18 mouse cellular contexts compared by ENCODE assay signal in the genomic region with DNA sequence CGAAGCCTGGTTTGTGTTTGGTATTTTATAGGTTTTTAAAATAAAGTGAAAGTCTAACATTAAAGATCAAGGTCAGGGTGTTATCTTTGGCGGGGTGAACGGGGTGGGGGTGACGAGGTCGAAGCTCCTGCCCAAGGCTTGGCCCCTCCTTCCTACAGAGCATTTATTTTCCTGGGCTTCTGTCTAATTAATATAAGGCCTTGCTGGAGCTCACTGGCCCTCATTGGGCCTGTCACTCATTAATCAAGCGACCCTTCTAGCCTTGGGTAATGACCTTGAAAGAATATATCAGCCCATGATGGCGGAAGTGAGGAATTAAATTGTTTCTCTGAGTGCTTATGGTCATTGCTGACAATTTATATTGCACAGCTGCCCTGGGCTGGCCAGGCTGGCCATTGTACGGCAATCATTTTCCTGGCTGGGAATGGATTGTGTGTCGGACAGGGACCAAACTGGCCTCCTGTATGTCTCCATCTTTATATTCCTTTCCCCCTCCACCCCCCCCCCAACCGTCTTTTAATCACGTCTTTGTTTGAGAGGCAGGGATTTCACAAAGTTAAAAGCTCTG.
DNase-seq lines count a peak whose midpoint lies in the region; ATAC-seq lines count a peak whose summit lies in the region.
"Had no signal": no experiment of that assay in that cellular context is flagged by ENCODE, and none has a peak within 500 bp of the region (broad histone marks: within the 10 kb centered on the region; RNA-seq: fewer than 3 reads in every experiment).

No protein-coding gene starts in this region.

- H3K4me2 ChIP-seq in kidney, embryonic 14.5 days (replicated peaks; ENCODE audit: low read depth, low read length): no peak overlapping the region
- H3K4me2 ChIP-seq in neural tube, embryonic 15.5 days: no peak overlapping the region
- no peak overlapping the region for H3K4me2 ChIP-seq in hindbrain, embryonic 12.5 days (replicated peaks)
- H3K4me2 ChIP-seq: limb, embryonic 12.5 days; liver, embryonic 15.5 days; neural tube, embryonic 13.5 days had no signal

- no peak for DNase-seq in kidney, adult 18-20 months
- peak; percentile 46 for DNase-seq in neural tube, embryonic 10.5 days (ENCODE audit: extremely low spot score, low spot score)
- peak; percentile 2 for DNase-seq in retina, postnatal 7 days (ENCODE audit: low read depth, low spot score)
- no peak for DNase-seq in urinary bladder, postnatal 10 days (ENCODE audit: low spot score)
- no peak for DNase-seq in frontal cortex, adult 2 months (ENCODE audit: extremely low spot score in 1 of 2, low spot score in 1 of 2)
- DNase-seq: cerebellum, postnatal 25 days; layer of hippocampus, adult 9-11 months; lung, postnatal 36 days; right cerebral cortex, adult 18-20 months had no signal

- H3K36me3 ChIP-seq in kidney, embryonic 14.5 days (ENCODE audit: control insufficient read depth, insufficient read depth, low read length): no peaks in the 10 kb centered on the region
- no peaks in the 10 kb centered on the region for H3K36me3 ChIP-seq in neural tube, embryonic 15.5 days
- H3K36me3 ChIP-seq in hindbrain, embryonic 12.5 days: no peaks in the 10 kb centered on the region
- H3K36me3 ChIP-seq: limb, embryonic 12.5 days; liver, embryonic 15.5 days; neural tube, embryonic 13.5 days had no signal

- H3K4me3 ChIP-seq in kidney, embryonic 14.5 days (ENCODE audit: low read length): no peak overlapping the region
- no peak overlapping the region for H3K4me3 ChIP-seq in neural tube, embryonic 15.5 days (replicated peaks)
- H3K4me3 ChIP-seq in hindbrain, embryonic 12.5 days: no peak overlapping the region
- H3K4me3 ChIP-seq: limb, embryonic 12.5 days; liver, embryonic 15.5 days; neural tube, embryonic 13.5 days had no signal

- H3K27me3 ChIP-seq in kidney, embryonic 14.5 days (ENCODE audit: control insufficient read depth, insufficient read depth, low read length): no peaks in the 10 kb centered on the region
- H3K27me3 ChIP-seq in neural tube, embryonic 15.5 days (replicated peaks): no peaks in the 10 kb centered on the region
- H3K27me3 ChIP-seq in hindbrain, embryonic 12.5 days: no peaks in the 10 kb centered on the region
- H3K27me3 ChIP-seq: CH12.LX; limb, embryonic 12.5 days; liver, embryonic 15.5 days; neural tube, embryonic 13.5 days had no signal

- WGBS in kidney, embryonic 14.5 days: 17% methylated on average over 11 of the region's 11 CpGs
- 32% methylated on average over 11 of the region's 11 CpGs for WGBS in neural tube, embryonic 15.5 days
- 52% methylated on average over 11 of the region's 11 CpGs for WGBS in hindbrain, embryonic 12.5 days

- H3K27ac ChIP-seq in kidney, embryonic 14.5 days (ENCODE audit: low read depth, low read length): no peak overlapping the region
- no peak overlapping the region for H3K27ac ChIP-seq in neural tube, embryonic 15.5 days (replicated peaks)
- H3K27ac ChIP-seq in hindbrain, embryonic 12.5 days: peak overlapping the region; percentile 14
- H3K27ac ChIP-seq: limb, embryonic 12.5 days; liver, embryonic 15.5 days; neural tube, embryonic 13.5 days had no signal

- no peaks in the 10 kb centered on the region for H3K9me3 ChIP-seq in kidney, embryonic 14.5 days (ENCODE audit: control insufficient read depth, low read length)
- H3K9me3 ChIP-seq in neural tube, embryonic 15.5 days (replicated peaks): no peaks in the 10 kb centered on the region
- no peaks in the 10 kb centered on the region for H3K9me3 ChIP-seq in hindbrain, embryonic 12.5 days (replicated peaks)
- H3K9me3 ChIP-seq: limb, embryonic 12.5 days; liver, embryonic 15.5 days; neural tube, embryonic 13.5 days had no signal

- H3K9ac ChIP-seq in kidney, embryonic 14.5 days (ENCODE audit: low read depth, low read length): no peak overlapping the region
- no peak overlapping the region for H3K9ac ChIP-seq in neural tube, embryonic 15.5 days (replicated peaks)
- H3K9ac ChIP-seq in hindbrain, embryonic 12.5 days: no peak overlapping the region
- H3K9ac ChIP-seq: limb, embryonic 12.5 days; liver, embryonic 15.5 days; neural tube, embryonic 13.5 days had no signal

- peak; percentile 83 for ATAC-seq in kidney, embryonic 14.5 days (ENCODE audit: low FRiP score, low TSS enrichment)
- no peak for ATAC-seq in neural tube, embryonic 15.5 days (ENCODE audit: low FRiP score)
- ATAC-seq in hindbrain, embryonic 12.5 days (ENCODE audit: low FRiP score): no peak; the same call in 1 of the 2 replicates
- ATAC-seq: activated CD4-positive, CD25-positive, alpha-beta regulatory T cell, adult 4 months; inflammation-experienced regulatory T-cells, adult 6 months had no signal

- H3K4me1 ChIP-seq in kidney, embryonic 14.5 days (ENCODE audit: control insufficient read depth, insufficient read depth, low read length): peaks cover 8% of the 10 kb centered on the region; the same call in 1 of the 2 replicates
- H3K4me1 ChIP-seq in neural tube, embryonic 15.5 days: 0 out of 2 replicates have a peak, but pooled peaks cover 2% of the 10 kb centered on the region
- H3K4me1 ChIP-seq in hindbrain, embryonic 12.5 days: peaks cover 4% of the 10 kb centered on the region; the same call in 1 of the 2 replicates
- H3K4me1 ChIP-seq: liver, embryonic 15.5 days had no signal

Comparison
In these comparisons a context has a peak if more than half of its experiments do, and no peak if none do; other contexts are left out.
1. DNase-seq: peak in neural tube, embryonic 10.5 days (single experiment) and retina, postnatal 7 days (single experiment); none in kidney, adult 18-20 months (single experiment), urinary bladder, postnatal 10 days (single experiment) and frontal cortex, adult 2 months (0 of 2).